Mouse (Mus musculus): Measurements from ENCODE around the gene Glis1.

Gene Glis1

DNA sequence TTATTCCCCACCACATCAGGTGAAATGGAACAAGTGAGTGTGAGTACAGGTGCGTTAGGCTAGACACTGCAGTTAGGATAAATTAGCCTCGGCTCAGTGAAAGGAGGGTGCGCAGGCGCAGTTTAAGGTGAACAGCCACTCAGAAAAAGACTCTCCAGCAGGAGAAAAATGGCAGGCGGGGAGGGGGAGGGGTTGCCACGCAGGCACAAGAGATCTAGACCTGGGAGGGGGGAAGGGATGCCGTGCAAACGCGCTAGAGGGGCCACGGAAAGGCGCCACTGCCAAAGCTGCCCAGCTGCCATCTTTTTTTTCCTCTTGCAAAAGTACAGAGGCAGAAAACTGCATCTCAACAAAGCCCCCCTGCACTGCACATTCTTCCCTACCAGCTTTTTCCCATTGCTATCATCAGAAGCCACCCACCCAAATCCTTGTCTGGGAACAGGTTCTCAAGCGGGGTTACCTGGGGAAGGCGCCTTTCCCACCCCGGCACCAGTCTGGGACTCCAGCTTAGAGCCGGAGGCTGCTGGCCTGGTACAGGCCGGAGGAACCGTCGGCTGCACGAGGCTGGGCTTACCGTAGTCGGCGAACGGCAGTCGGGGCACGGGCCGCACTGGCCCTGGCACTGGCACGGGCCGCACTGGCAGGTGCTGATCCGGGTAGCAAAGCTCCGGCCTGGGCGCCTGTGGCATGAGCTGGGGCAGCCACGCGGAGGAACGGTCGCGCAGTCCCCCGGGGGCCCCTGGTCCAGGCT, 248.8 kb downstream of the Glis1 start:
- DNase-seq (ENCODE audit: low spot score in 2 of 2) = no peak

DNA sequence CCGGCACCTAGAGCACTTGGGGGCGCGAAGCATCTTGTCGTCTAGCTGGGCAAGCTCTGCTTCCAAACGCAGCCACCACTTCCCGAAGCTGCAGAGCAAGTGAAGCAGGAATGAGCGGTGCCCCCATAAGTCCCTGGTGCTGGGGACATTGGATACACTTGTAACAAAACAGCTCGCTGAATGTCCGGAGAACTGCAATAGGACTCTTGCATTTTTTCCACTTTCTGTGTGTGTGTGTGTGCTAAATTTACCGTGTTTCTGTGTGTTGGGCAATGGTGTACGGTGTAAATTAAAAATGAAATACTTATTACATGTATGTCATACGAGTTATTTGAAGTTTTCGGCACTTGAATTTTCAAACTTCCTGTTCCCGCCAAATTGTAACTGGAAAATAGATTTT, 249.7 kb downstream of the Glis1 start, which contains the start of gene Dmrtb1:
Dmrtb1 (minus strand) TSS at position 101 of the 400 bp plus-strand sequence.
- no peak for DNase-seq (ENCODE audit: low spot score in 2 of 2)
